Mouse (Mus musculus) spleen, postnatal 14 days (tissue): ENCODE data around the gene H2-DMb2.

Source experiments
- DNase-seq, 2 experiments: peaks; one replicate each; pipeline ENCODE4 v3.0.0; 2021 to 2022; ENCODE audit warnings: low spot score in 2 of 2

The H2-DMb2 gene

GRCm38 (mm10) chr17:34118873-34119248, 24.2 kb upstream of the H2-DMb2 start:
- DNase-seq, result no peak

- DNase-seq, result peak; percentile 97 to 98
Observed at GRCm38 (mm10) chr17:34119249-34120179, 23.6 kb upstream of the H2-DMb2 start, which contains the start of gene H2-DMa. TSS of gene H2-DMa (plus strand) at chr17:34119541.

DNA sequence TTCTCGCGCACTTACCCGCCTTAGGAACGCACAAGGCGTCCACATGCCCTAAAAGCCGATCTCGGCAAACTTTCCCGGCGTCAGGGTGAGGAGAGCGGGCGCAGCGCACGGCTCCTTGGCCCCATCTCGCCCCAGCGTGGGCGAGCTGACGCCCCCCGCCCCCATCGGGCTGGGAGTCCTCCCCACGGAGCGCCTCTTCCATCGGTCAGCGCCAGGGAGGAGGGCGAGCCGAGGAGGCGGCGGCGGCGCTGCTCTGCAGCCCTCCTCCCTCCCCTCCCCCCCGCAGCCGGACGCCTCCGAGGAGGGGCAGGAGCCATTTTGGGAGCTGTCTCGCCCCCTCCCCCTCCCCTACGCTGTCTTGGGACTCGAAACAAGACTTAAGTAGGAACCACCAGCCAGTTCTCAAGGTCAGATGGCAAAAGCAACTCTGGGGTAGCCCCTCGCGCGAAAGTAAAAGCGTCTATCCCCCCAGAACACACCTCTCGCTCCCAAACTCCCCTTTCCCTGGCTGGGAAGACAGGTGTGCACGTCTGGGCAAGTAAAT, 22.9 kb upstream of the H2-DMb2 start:
- peak; percentile 66 to 75 for DNase-seq

- peak; percentile 76 to 81 for DNase-seq
Observed at GRCm38 (mm10) chr17:34120814-34121171, 22.3 kb upstream of the H2-DMb2 start.

GRCm38 (mm10) chr17:34121172-34121878, 21.8 kb upstream of the H2-DMb2 start:
- DNase-seq, result peak; percentile 34 to 43

- peak; percentile 27 to 47 for DNase-seq
Observed at GRCm38 (mm10) chr17:34121879-34122187, 21.3 kb upstream of the H2-DMb2 start.

GRCm38 (mm10) chr17:34122188-34122984, 20.7 kb upstream of the H2-DMb2 start, which contains the start of gene Brd2:
TSS of gene Brd2 (minus strand) at chr17:34122634.
- DNase-seq, result peak; percentile 90 to 92

- DNase-seq, result no peak
Observed at GRCm38 (mm10) chr17:34123111-34123510, 20.0 kb upstream of the H2-DMb2 start.

DNA sequence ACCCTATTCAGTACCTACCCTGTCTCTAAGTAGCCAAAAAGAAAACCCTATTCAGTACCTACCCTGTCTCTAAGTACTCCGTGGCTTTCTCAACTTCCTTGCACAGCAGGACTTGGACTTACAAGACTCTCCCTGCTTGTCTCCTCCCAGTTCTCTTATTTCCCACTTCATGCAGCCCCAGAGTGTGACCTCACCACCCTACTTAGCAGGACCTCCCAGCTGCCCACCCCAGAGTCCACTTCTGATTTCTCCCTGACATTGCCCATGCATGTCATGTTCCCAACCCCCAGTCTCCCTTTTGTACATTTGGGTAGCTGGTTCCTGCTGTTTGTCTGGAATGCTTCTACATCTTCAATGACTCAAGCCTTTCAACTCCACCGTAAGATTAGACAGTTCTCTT, 19.6 kb upstream of the H2-DMb2 start:
- DNase-seq, result no peak

GRCm38 (mm10) chr17:34124649-34125048, 18.5 kb upstream of the H2-DMb2 start:
- DNase-seq, result no peak

GRCm38 (mm10) chr17:34126826-34127420, 16.2 kb upstream of the H2-DMb2 start:
- DNase-seq, result no peak

DNA sequence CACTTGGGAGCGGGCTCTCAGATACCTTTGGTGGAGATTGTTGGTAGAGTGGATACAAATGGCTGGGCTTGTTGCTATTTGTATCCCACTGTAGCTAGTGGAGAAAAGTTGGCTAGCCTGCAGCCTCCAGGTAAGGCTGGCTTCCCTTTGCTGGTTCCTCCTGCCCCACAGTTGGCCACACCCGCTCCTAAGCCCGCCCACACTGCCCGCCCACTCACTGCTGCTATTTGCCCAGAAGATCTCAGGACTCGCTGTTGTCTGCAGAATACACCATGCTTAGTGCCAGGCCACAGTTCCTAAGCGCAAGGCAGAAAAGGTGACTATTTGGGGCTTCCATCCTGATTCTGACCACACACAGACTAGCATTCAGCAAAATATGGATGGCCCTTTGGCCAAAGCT, 15.6 kb upstream of the H2-DMb2 start:
- peak; percentile 56 to 61 for DNase-seq

DNA sequence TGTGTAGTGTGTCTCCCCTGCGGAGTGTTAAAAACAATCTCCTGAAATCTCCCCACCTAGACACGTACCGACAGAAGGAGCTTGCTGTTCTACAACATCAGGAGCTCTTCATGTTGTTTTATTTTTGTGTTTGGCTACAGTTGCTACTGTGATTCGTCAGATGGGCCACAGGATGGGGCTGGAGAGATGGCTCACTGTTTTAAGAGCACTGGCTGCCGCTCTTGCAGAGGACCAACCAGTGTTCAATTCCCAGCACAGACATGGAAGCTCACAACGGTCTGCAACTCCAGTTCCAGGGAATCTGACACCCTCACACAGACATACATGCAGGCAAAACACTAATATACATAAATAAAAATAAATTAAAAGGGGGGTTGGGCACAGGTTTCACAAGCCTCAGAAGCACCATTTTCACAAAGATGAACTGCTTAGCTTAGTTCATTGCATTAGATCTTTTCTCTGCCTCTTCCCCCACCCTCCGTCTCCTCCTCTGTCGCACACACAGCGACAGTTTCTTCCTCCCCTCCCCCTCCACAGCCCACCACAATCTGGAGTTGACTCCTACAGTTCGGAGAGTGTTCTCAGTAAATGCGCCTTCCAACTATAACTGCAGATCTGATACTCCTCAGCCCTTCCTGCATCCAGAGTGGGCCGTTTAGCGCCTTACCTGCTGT, 14.7 kb upstream of the H2-DMb2 start:
- no peak for DNase-seq

- DNase-seq, result no peak
Observed at GRCm38 (mm10) chr17:34128944-34129791, 13.9 kb upstream of the H2-DMb2 start.

DNA sequence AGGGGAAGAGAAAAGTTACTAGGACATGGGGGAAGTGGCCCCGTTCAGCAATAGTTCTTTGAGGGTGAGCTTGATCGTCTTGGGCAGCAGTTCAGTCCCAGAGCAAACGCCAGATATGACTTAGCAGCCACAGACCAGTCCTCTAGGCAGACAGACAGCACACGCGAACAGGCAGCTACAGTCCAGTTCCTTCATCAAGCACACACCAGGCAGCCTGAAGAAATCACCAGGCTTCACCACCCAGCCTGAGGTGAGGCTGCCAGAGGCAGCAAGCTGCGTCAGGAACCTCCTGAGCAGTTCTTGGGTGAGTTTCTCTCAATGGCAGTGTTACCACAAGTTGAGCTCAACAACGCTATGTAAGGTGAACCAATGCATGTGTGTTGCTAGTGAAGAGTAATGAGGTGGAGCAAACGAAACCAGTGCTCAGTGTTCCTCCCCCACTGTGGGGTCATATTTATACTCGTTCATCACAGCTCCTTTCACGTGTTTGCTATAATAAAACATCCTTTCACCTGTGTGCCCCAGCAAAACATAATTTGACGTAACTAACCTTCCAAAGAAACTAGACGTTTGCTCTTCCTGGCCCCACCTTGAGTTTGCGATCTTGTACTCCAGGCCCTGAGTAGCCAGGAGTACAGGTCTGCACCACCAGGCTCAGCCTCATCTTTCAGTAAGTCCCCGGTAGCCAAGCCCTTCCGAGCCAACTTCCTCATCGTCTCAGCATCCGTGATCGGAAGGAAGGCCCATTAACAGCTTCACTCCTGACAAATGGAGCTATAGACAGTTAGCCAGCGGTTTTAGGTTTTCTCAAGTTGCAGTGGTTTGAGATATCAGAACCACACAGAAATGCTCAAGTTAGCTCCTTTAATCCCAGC, 12.8 kb upstream of the H2-DMb2 start:
- no peak for DNase-seq

- DNase-seq, result no peak
Observed at GRCm38 (mm10) chr17:34131911-34132310, 11.2 kb upstream of the H2-DMb2 start.

DNA sequence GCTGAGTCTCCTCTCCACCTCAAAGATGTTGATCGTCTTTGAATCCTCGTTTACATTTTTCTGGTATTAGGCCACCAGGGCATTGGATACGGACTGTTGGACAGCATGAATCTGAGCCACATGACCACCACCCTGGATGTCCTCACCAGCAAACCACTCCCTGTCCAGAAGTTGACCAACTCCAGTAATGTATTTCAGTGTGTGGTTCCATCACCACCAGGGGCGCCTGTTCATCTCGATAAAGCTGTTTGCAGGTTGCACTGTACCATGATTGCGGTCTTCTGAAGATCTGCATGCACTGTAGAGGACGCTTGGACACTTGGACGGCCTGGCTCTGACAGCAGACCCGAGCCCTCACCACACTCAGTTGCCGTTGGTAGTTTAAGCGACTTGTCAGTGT, 9.8 kb upstream of the H2-DMb2 start:
- no peak for DNase-seq

- DNase-seq, result no peak
Observed at GRCm38 (mm10) chr17:34134451-34134850, 8.7 kb upstream of the H2-DMb2 start.
